Mouse (Mus musculus) lung, embryonic 14.5 days (tissue): ENCODE data around the gene Thrap3. TPM values are rescaled to one million over a fixed set of nuclear protein-coding genes. Genes with fewer than 3 reads are reported as not detected.
A peak's percentile ranks its signal among the peaks of the same experiment; 100 is the strongest.
"Not testable (repeated sequence)": the region's sequence is repeated elsewhere in the genome, so short reads cannot be mapped to it uniquely, and the experiment has no call there.

Experiments used
- ATAC-seq: fragments of 200-750 bp; cut with Nextera tagmentation; 2 replicates; pipeline ENCODE4 v1.8.0; 2017; ENCODE audit warnings: mild to moderate bottlenecking, moderate TSS enrichment, moderate library complexity; ENCODE audit not compliant: insufficient read depth
- DNase-seq: peaks from one replicate; pipeline ENCODE4 v3.0.0-alpha.2; 2015
- H3K27ac ChIP-seq: fragments of 300-500 bp; sonication (generic); 2 replicates; pipeline ENCODE4 v1.5.1; 2014; ENCODE audit warnings: low read depth, mild to moderate bottlenecking, moderate library complexity
- H3K27me3 ChIP-seq: fragments of 300-500 bp; sonication (generic); 2 replicates; pipeline ENCODE4 v1.6.1; 2014; ENCODE audit warnings: low read length, control low read depth; ENCODE audit not compliant: insufficient read depth
- H3K36me3 ChIP-seq: fragments of 300-500 bp; sonication (generic); 2 replicates; pipeline ENCODE4 v1.6.1; 2014; ENCODE audit warnings: control low read depth; ENCODE audit not compliant: insufficient read depth
- H3K4me1 ChIP-seq: fragments of 300-500 bp; sonication (generic); 2 replicates; pipeline ENCODE4 v1.6.1; 2014; ENCODE audit warnings: antibody characterized with exemption, control low read depth; ENCODE audit not compliant: insufficient read depth
- H3K4me2 ChIP-seq: fragments of 300-500 bp; sonication (generic); 2 replicates; pipeline ENCODE4 v1.6.1; 2014; ENCODE audit warnings: mild to moderate bottlenecking
- H3K4me3 ChIP-seq: fragments of 300-500 bp; sonication (generic); 2 replicates; pipeline ENCODE4 v1.5.1; 2014; ENCODE audit warnings: low read depth, low read length
- H3K9ac ChIP-seq: fragments of 300-500 bp; sonication (generic); 2 replicates; pipeline ENCODE4 v1.6.1; 2014
- H3K9me3 ChIP-seq: fragments of 300-500 bp; sonication (generic); 2 replicates; pipeline ENCODE4 v1.6.1; 2016; ENCODE audit warnings: low read depth, low read length, control low read depth
- CTCF ChIP-seq: IDR thresholded peaks from 2 replicates; pipeline ENCODE4 v1.5.1; 2016; ENCODE audit warnings: antibody characterized with exemption, low read depth
- WGBS: fragments of 180-500 bp; shearing (Covaris S2); extraction: QIAGEN DNeasy Blood & Tissue Kit; methylation state at CpG from one replicate; pipeline ENCODE4 v1.1.7; 2014; 5-methylcytosine and 5-hydroxymethylcytosine counted together
- polyA plus RNA-seq: library from polyadenylated mRNA; unstranded; fragments of >200 nt; fragmentation: Nextera tagmentation; extraction: Ambion mirVana; gene quantifications from 2 replicates; pipeline ENCODE4 v1.2.1, GENCODE M21; 2014

The Thrap3 gene
- polyA plus RNA-seq, 1 experiment from 2014 or later, result 262 TPM

DNA sequence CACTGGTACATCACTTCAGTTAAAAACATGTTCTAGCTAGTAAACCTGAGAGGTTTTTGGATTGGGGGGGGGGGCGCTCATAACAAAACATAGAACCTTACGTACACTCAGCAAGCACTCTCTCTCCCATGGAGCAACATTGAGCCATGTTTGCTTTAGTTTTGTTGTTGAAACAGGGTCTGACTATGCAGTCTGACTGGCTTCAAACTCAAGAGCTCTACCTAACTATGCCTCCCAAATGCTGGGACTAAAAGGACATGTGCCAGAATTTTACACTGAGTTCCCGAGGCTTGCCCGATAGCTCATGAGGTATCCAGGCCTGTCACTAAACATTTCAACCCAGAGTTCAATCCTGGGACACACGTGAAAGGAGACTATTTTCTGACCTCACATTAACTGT lies 19.5 kb downstream of the Thrap3 start:
- Histone ChIP-seq H3K9ac (no peak overlapping the region), H3K4me2 (no peak overlapping the region), H3K36me3 (peaks cover 91% of the 10 kb centered on the region), H3K27me3 (no peaks in the 10 kb centered on the region), H3K4me1 (no peaks in the 10 kb centered on the region), H3K9me3 (no peaks in the 10 kb centered on the region), H3K4me3 (no peak overlapping the region), H3K27ac (no peak overlapping the region)
- DNase-seq (no peak), ATAC-seq (no peak)
- 75% methylated on average over 5 of the region's 5 CpGs for WGBS
- TF ChIP-seq CTCF, result no peak

GRCm38 (mm10) chr4:126181170-126181957 lies 21.2 kb downstream of the Thrap3 start:
- peak; percentile 72 for TF ChIP-seq CTCF
- no peaks in the 10 kb centered on the region for H3K9me3 ChIP-seq
- DNase-seq, result peak; percentile 75
- H3K27ac ChIP-seq, result no peak overlapping the region
- no peak overlapping the region for H3K4me2 ChIP-seq
- H3K9ac ChIP-seq, result no peak overlapping the region
- no peaks in the 10 kb centered on the region for H3K27me3 ChIP-seq
- H3K4me1 ChIP-seq, result no peaks in the 10 kb centered on the region
- peaks cover 90% of the 10 kb centered on the region for H3K36me3 ChIP-seq
- 50% methylated on average over 7 of the region's 7 CpGs for WGBS
- peak; percentile 38; the same call in 1 of the 2 replicates for ATAC-seq
- H3K4me3 ChIP-seq, result no peak overlapping the region

- not testable (repeated sequence) for H3K27ac ChIP-seq, ATAC-seq
- 72% methylated on average over 7 of the region's 7 CpGs for WGBS
These were observed 26.6 kb downstream of the Thrap3 start for GRCm38 (mm10) chr4:126175980-126176379.

GRCm38 (mm10) chr4:126173800-126174199 lies 28.8 kb downstream of the Thrap3 start:
- no peak for DNase-seq
- WGBS, result 87% methylated on average over 5 of the region's 5 CpGs

More at GRCm38 (mm10) chr4:126175980-126176379, 26.6 kb downstream of the Thrap3 start:
- not testable (repeated sequence) for H3K4me1 ChIP-seq, H3K9ac ChIP-seq, H3K4me3 ChIP-seq, H3K27me3 ChIP-seq, DNase-seq, H3K9me3 ChIP-seq, H3K4me2 ChIP-seq
- peaks cover 94% of the 10 kb centered on the region for H3K36me3 ChIP-seq

DNA sequence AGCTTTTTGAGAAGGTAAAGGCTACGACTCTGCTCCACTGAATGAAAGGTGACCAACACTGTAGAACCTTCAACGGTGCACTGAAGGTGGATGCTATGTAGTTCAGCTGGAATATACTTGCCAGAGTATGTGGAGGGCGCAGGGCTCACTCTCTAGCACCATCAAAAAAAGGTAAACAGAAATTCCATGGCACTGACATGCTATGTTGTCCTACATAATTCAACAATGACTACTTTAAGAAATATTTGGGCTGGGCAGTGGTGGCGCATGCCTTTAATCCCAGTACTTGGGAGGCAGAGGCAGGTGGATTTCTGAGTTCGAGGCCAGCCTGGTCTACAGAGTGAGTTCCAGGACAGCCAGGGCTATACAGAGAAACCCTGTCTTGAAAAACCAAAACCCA lies 31.8 kb downstream of the Thrap3 start:
- DNase-seq, H3K4me3 ChIP-seq, ATAC-seq, H3K27ac ChIP-seq, H3K9me3 ChIP-seq, H3K4me1 ChIP-seq, H3K27me3 ChIP-seq, H3K9ac ChIP-seq, H3K4me2 ChIP-seq: not testable (repeated sequence)
- 92% methylated on average over 5 of the region's 5 CpGs for WGBS
- peaks cover 98% of the 10 kb centered on the region for H3K36me3 ChIP-seq

More at GRCm38 (mm10) chr4:126173800-126174199, 28.8 kb downstream of the Thrap3 start:
- ATAC-seq, result no peak
- Histone ChIP-seq H3K36me3 (peaks cover 94% of the 10 kb centered on the region), H3K9me3 (no peaks in the 10 kb centered on the region), H3K27me3 (no peaks in the 10 kb centered on the region), H3K27ac (no peak overlapping the region), H3K4me1 (no peaks in the 10 kb centered on the region), H3K4me3 (no peak overlapping the region), H3K4me2 (no peak overlapping the region), H3K9ac (no peak overlapping the region)
- no peak for TF ChIP-seq CTCF

- ATAC-seq (no peak), DNase-seq (no peak)
- no peak for TF ChIP-seq CTCF
- Histone ChIP-seq H3K27me3 (no peaks in the 10 kb centered on the region), H3K27ac (no peak overlapping the region), H3K9ac (no peak overlapping the region), H3K4me2 (no peak overlapping the region), H3K9me3 (no peaks in the 10 kb centered on the region), H3K4me3 (no peak overlapping the region), H3K4me1 (no peaks in the 10 kb centered on the region), H3K36me3 (peaks cover 84% of the 10 kb centered on the region)
- 84% methylated on average over 6 of the region's 6 CpGs for WGBS
These were observed 33.7 kb downstream of the Thrap3 start for GRCm38 (mm10) chr4:126168851-126169250.

DNA sequence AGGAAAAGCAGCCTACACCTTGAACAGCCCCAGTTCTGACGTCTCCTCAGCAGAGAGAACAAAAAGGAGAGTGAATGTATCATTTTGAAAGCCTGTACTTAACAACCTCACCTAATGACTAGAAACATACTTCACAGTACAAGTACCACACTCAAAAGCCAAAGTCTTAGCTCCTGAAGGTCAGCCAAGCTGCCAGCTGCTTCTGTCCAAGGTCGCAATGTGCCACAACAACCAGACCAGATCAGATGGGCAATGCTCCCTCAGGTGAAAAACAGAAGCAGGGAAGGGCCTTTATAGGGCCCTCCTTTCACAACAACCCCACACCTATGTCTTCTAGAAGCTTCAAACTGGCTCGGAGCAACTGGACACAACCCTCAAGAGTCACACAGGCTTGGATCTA lies 36.5 kb downstream of the Thrap3 start:
- no peak for TF ChIP-seq CTCF
- Histone ChIP-seq H3K4me1 (0 out of 2 replicates have a peak, but pooled peaks cover 6% of the 10 kb centered on the region), H3K27ac (no peak overlapping the region), H3K4me3 (no peak overlapping the region), H3K4me2 (no peak overlapping the region), H3K9me3 (no peaks in the 10 kb centered on the region), H3K27me3 (no peaks in the 10 kb centered on the region), H3K36me3 (peaks cover 57% of the 10 kb centered on the region), H3K9ac (no peak overlapping the region)
- DNase-seq (no peak), ATAC-seq (no peak)
- 65% methylated on average over 3 of the region's 3 CpGs for WGBS

DNA sequence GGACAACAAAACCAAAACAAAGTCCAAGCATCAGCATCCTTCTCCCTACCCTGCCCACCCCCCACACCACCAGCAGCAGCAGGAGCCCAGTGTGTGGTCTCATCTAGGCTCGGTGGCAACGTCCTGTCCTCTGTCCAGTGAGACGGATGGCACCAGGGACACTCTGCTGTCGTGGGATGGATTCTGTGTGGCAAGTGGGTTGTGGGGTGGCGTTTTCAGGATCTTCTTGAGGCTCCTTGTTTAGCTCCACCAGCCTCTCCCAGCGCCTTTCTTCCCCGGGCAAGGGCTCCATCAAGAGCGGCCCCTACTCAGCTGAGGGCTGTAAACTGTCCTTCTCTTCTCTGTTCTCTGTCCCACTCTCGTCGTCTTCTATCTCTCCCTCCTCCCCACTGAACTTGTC lies 37.5 kb downstream of the Thrap3 start:
- not testable (repeated sequence) for H3K9me3 ChIP-seq, DNase-seq, H3K4me1 ChIP-seq, H3K4me3 ChIP-seq, H3K27me3 ChIP-seq, ATAC-seq, H3K9ac ChIP-seq, H3K27ac ChIP-seq, H3K4me2 ChIP-seq
- H3K36me3 ChIP-seq, result peaks cover 47% of the 10 kb centered on the region
- 56% methylated on average over 8 of the region's 10 CpGs for WGBS
